8 mouse cellular contexts compared by ENCODE assay signal in the genomic region with DNA sequence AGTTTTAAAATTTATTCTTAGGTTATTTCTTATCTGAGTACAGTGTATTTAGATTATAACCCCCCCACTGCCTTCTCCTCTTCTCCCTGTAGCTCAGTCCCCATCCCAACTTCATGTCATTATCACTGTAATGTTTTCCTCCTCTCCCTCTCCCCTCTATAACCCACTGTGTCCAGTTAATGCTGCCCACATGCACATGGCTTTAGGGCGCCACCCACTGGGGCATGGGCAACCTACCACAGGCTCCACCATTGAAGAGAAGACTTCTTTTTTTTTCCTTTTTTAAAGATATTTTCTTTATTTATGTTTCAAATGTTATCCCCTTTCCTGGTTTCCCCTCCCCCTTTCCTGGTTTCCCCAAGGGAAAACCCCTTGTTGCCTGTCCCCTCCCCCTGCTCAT.
DNase-seq lines count a peak whose midpoint lies in the region; ATAC-seq and TF ChIP-seq lines count a peak whose summit lies in the region.
"Had no signal": no experiment of that assay in that cellular context is flagged by ENCODE, and none has a peak within 500 bp of the region (broad histone marks: within the 10 kb centered on the region; RNA-seq: fewer than 3 reads in every experiment).

No protein-coding gene starts in this region.

- H3K27me3 ChIP-seq in intestine, postnatal 0 days (replicated peaks; ENCODE audit: control insufficient read depth, insufficient read depth, low read length), result no peaks in the 10 kb centered on the region
- no peaks in the 10 kb centered on the region for H3K27me3 ChIP-seq in intestine, embryonic 15.5 days (replicated peaks)
- H3K27me3 ChIP-seq in heart, embryonic 16.5 days (ENCODE audit: control insufficient read depth, insufficient read depth, low read length), result no peaks in the 10 kb centered on the region
- H3K27me3 ChIP-seq: neural tube, embryonic 12.5 days had no signal

- H3K36me3 ChIP-seq in intestine, postnatal 0 days (ENCODE audit: control insufficient read depth, insufficient read depth), result no peaks in the 10 kb centered on the region
- no peaks in the 10 kb centered on the region for H3K36me3 ChIP-seq in intestine, embryonic 15.5 days
- H3K36me3 ChIP-seq in heart, embryonic 16.5 days (ENCODE audit: control insufficient read depth, insufficient read depth), result no peaks in the 10 kb centered on the region
- H3K36me3 ChIP-seq: neural tube, embryonic 12.5 days had no signal

- H3K9ac ChIP-seq in intestine, postnatal 0 days (ENCODE audit: low read depth, low read length), result no peak overlapping the region
- no peak overlapping the region for H3K9ac ChIP-seq in intestine, embryonic 15.5 days
- H3K9ac ChIP-seq in heart, embryonic 16.5 days (ENCODE audit: low read length), result no peak overlapping the region
- H3K9ac ChIP-seq: neural tube, embryonic 12.5 days had no signal

- H3K4me2 ChIP-seq in intestine, postnatal 0 days (replicated peaks; ENCODE audit: low read depth), result no peak overlapping the region
- no peak overlapping the region for H3K4me2 ChIP-seq in intestine, embryonic 15.5 days (replicated peaks)
- H3K4me2 ChIP-seq in heart, embryonic 16.5 days (ENCODE audit: low read depth, low read length), result no peak overlapping the region
- H3K4me2 ChIP-seq: neural tube, embryonic 12.5 days had no signal

- DNase-seq in 3T3-L1 (ENCODE audit: low read depth, low spot score), result peak; percentile 44
- peak; percentile 33 to 44 for DNase-seq in B cell, adult 2 months
- no peak for DNase-seq in frontal cortex, postnatal 10 days (ENCODE audit: low spot score in 2 of 2)

- ATAC-seq in intestine, postnatal 0 days, result no peak
- no peak for ATAC-seq in intestine, embryonic 15.5 days
- no peak for ATAC-seq in heart, embryonic 16.5 days (replicated peaks; ENCODE audit: extremely low read depth, insufficient read depth, low FRiP score)
- no peak for ATAC-seq in monocyte, adult 5-6 weeks (replicated peaks; ENCODE audit: insufficient number of reproducible peaks, low FRiP score, low TSS enrichment, poor library complexity, severe bottlenecking)

- no peak overlapping the region for H3K27ac ChIP-seq in intestine, postnatal 0 days (ENCODE audit: low read depth, low read length)
- no peak overlapping the region for H3K27ac ChIP-seq in intestine, embryonic 15.5 days
- peak overlapping the region; percentile 57 for H3K27ac ChIP-seq in heart, embryonic 16.5 days (ENCODE audit: low read length)
- H3K27ac ChIP-seq: neural tube, embryonic 12.5 days had no signal

- H3K4me1 ChIP-seq in intestine, postnatal 0 days (replicated peaks; ENCODE audit: control insufficient read depth, insufficient read depth, low read length), result no peaks in the 10 kb centered on the region
- H3K4me1 ChIP-seq in intestine, embryonic 15.5 days (replicated peaks), result no peaks in the 10 kb centered on the region
- H3K4me1 ChIP-seq in heart, embryonic 16.5 days (ENCODE audit: control insufficient read depth, insufficient read depth, low read length), result 0 out of 2 replicates have a peak, but pooled peaks cover 3% of the 10 kb centered on the region
- H3K4me1 ChIP-seq: neural tube, embryonic 12.5 days had no signal

- WGBS in intestine, postnatal 0 days, result 95% methylated on average over 1 of the region's 1 CpGs
- 83% methylated on average over 1 of the region's 1 CpGs for WGBS in intestine, embryonic 15.5 days
- 47% methylated on average over 1 of the region's 1 CpGs for WGBS in heart, embryonic 16.5 days

- TF ChIP-seq CTCF in intestine, postnatal 0 days (IDR thresholded peaks at IDR 0.05; ENCODE audit: low read depth), result peak; percentile 59

- no peaks in the 10 kb centered on the region for H3K9me3 ChIP-seq in intestine, postnatal 0 days (ENCODE audit: control insufficient read depth)
- H3K9me3 ChIP-seq in intestine, embryonic 15.5 days, result no peaks in the 10 kb centered on the region
- no peaks in the 10 kb centered on the region for H3K9me3 ChIP-seq in heart, embryonic 16.5 days (replicated peaks; ENCODE audit: control insufficient read depth, low read length)
- H3K9me3 ChIP-seq: neural tube, embryonic 12.5 days had no signal

- H3K4me3 ChIP-seq in intestine, postnatal 0 days (ENCODE audit: low read depth, low read length), result no peak overlapping the region
- H3K4me3 ChIP-seq in intestine, embryonic 15.5 days (replicated peaks), result no peak overlapping the region
- H3K4me3 ChIP-seq in heart, embryonic 16.5 days (ENCODE audit: low read length), result no peak overlapping the region
- H3K4me3 ChIP-seq: neural tube, embryonic 12.5 days had no signal

Comparison
In these comparisons a context has a peak if more than half of its experiments do, and no peak if none do; other contexts are left out.
1. DNase-seq: peak in 3T3-L1 (single experiment) and B cell, adult 2 months (2 of 2); none in frontal cortex, postnatal 10 days (0 of 2).